24 mouse cellular contexts compared by ENCODE assay signal in genomic region chr9:114671946-114672345, GRCm38 (mm10). TPM values are rescaled to one million over a fixed set of nuclear protein-coding genes. Genes with fewer than 3 reads are reported as not detected.
A peak's percentile ranks its signal among the peaks of the same experiment; 100 is the strongest.
DNase-seq lines count a peak whose midpoint lies in the region; ATAC-seq and TF ChIP-seq lines count a peak whose summit lies in the region.
"Had no signal": no experiment of that assay in that cellular context is flagged by ENCODE, and none has a peak within 500 bp of the region (broad histone marks: within the 10 kb centered on the region; RNA-seq: fewer than 3 reads in every experiment).

No protein-coding gene starts in this region.

- H3K9me3 ChIP-seq in heart, embryonic 15.5 days (replicated peaks), result no peaks in the 10 kb centered on the region
- H3K9me3 ChIP-seq in CH12.LX (replicated peaks; ENCODE audit: low read length), result peaks cover 6% of the 10 kb centered on the region
- H3K9me3 ChIP-seq: hindbrain, embryonic 13.5 days; limb, embryonic 10.5 days; limb, embryonic 15.5 days; liver, embryonic 13.5 days; stomach, embryonic 15.5 days had no signal

- H3K27me3 ChIP-seq in heart, embryonic 15.5 days, result no peaks in the 10 kb centered on the region
- H3K27me3 ChIP-seq in CH12.LX (replicated peaks), result no peaks in the 10 kb centered on the region
- H3K27me3 ChIP-seq: hindbrain, embryonic 13.5 days; limb, embryonic 15.5 days; stomach, embryonic 15.5 days had no signal

- dilution Hi-C loops in CH12.LX (cut with MboI; ENCODE audit: extremely low pct_ligation_motif_present, extremely low pct_unique_long_range_greater_than_20kb, low sequenced_read_pairs), result no loop called here

- no peak for ATAC-seq in heart, embryonic 15.5 days (replicated peaks; ENCODE audit: insufficient number of reproducible peaks, insufficient read depth, low FRiP score, low read depth)
- ATAC-seq: inflammation-experienced regulatory T-cells, adult 6 months had no signal

- TF ChIP-seq CTCF in left cerebral cortex, adult 2 months (IDR thresholded peaks at IDR 0.05), result no peak
- TF ChIP-seq CTCF in CH12.LX (conservative IDR thresholded peaks at IDR 0.05 in 1 of 2, IDR thresholded peaks at IDR 0.05 in 1 of 2; ENCODE audit: low read depth in 2 of 2, low read length in 2 of 2), result no peak
- TF ChIP-seq CTCF in layer of hippocampus, adult 2 months (conservative IDR thresholded peaks at IDR 0.05), result no peak

- H3K27ac ChIP-seq in heart, embryonic 15.5 days, result peak overlapping the region; percentile 86; the same call in 1 of the 2 replicates
- H3K27ac ChIP-seq in left cerebral cortex, adult 2 months, result peak overlapping the region; percentile 90; the same call in 1 of the 2 replicates
- H3K27ac ChIP-seq in CH12.LX (ENCODE audit: insufficient read depth, low read depth), result no peak overlapping the region
- no peak overlapping the region for H3K27ac ChIP-seq in layer of hippocampus, adult 2 months
- H3K27ac ChIP-seq: limb, embryonic 10.5 days; limb, embryonic 15.5 days; liver, embryonic 13.5 days; stomach, embryonic 15.5 days had no signal

- H3K9ac ChIP-seq in heart, embryonic 15.5 days, result no peak overlapping the region
- H3K9ac ChIP-seq in CH12.LX (ENCODE audit: insufficient read depth, low read depth), result no peak overlapping the region
- H3K9ac ChIP-seq: liver, embryonic 13.5 days had no signal

- in situ Hi-C loops in CH12.LX (cut with MboI; ENCODE audit: low pct_ligation_motif_present, low pct_unique_long_range_greater_than_20kb, low sequenced_read_pairs), result no loop called here

- DNase-seq in heart, adult 8-10 months (ENCODE audit: low spot score), result no peak
- DNase-seq in left cerebral cortex, adult 2 months (ENCODE audit: extremely low spot score in 1 of 2, low spot score in 2 of 2), result no peak
- DNase-seq in left cerebral cortex, adult 8-10 months (ENCODE audit: low spot score in 2 of 2), result no peak
- DNase-seq in CH12.LX (ENCODE audit: extremely low read depth) (peak; percentile 21), ZHBTc4 (ENCODE audit: low read depth, low spot score) (peak; percentile 37)
- DNase-seq in layer of hippocampus, adult 2 months (ENCODE audit: low spot score in 2 of 2), result no peak
- DNase-seq: adrenal gland, postnatal 14 days; cerebellum, adult 18-20 months; gastrocnemius, postnatal 14 days; heart, postnatal 14 days; kidney, adult 18-20 months; kidney, postnatal 36 days; liver, embryonic 13.5 days; lung, adult 18-20 months; lung, postnatal 4 days; retina, postnatal 1 day; right cerebral cortex, postnatal 14 days had no signal

- H3K4me1 ChIP-seq in heart, embryonic 15.5 days (replicated peaks), result peaks cover 44% of the 10 kb centered on the region
- H3K4me1 ChIP-seq in CH12.LX (ENCODE audit: control insufficient read depth in 1 of 2, insufficient read depth in 2 of 2), result peaks cover 4 to 31% of the 10 kb centered on the region in 2 experiments; a peak in 2 of 4 replicates
- H3K4me1 ChIP-seq: liver, embryonic 13.5 days had no signal

- TF ChIP-seq EP300 in CH12.LX (IDR thresholded peaks at IDR 0.05; ENCODE audit: low read length), result no peak

- no peak for TF ChIP-seq POLR2A in CH12.LX (IDR thresholded peaks at IDR 0.05; ENCODE audit: low read depth, low read length)

- no peak overlapping the region for H3K4me2 ChIP-seq in heart, embryonic 15.5 days
- H3K4me2 ChIP-seq in CH12.LX (ENCODE audit: insufficient read depth, low read depth, poor library complexity, severe bottlenecking), result no peak overlapping the region

- 63% methylated on average over 1 of the region's 1 CpGs for WGBS in heart, embryonic 15.5 days

- intact Hi-C loops in left cerebral cortex, adult 2 months (cut with DNase I), result no loop called here

- H3K36me3 ChIP-seq in heart, embryonic 15.5 days, result no peaks in the 10 kb centered on the region
- no peaks in the 10 kb centered on the region for H3K36me3 ChIP-seq in CH12.LX (replicated peaks in 1 of 2; ENCODE audit: control insufficient read depth in 1 of 2, insufficient read depth in 1 of 2, low read length in 1 of 2)
- H3K36me3 ChIP-seq: hindbrain, embryonic 13.5 days; limb, embryonic 10.5 days; limb, embryonic 15.5 days; liver, embryonic 13.5 days; stomach, embryonic 15.5 days had no signal

- no peak overlapping the region for H3K4me3 ChIP-seq in heart, embryonic 15.5 days
- no peak overlapping the region for H3K4me3 ChIP-seq in left cerebral cortex, adult 2 months
- H3K4me3 ChIP-seq in CH12.LX (replicated peaks in 1 of 3; ENCODE audit: low read depth in 2 of 3, low read length in 2 of 3, poor library complexity in 1 of 3), result no peak overlapping the region
- no peak overlapping the region for H3K4me3 ChIP-seq in layer of hippocampus, adult 2 months
- H3K4me3 ChIP-seq: megakaryocyte, embryonic 14.5 days had no signal

- no peak for TF ChIP-seq RAD21 in CH12.LX (IDR thresholded peaks at IDR 0.05; ENCODE audit: low read depth, low read length)

- H3K79me2 ChIP-seq in CH12.LX (replicated peaks; ENCODE audit: control insufficient read depth, extremely low read depth, insufficient read depth, poor library complexity, severe bottlenecking), result no peaks in the 10 kb centered on the region

TF ChIP-seq in CH12.LX, 34 proteins besides CTCF, POLR2A, EP300 and RAD21:
- no peak for TF ChIP-seq UBTF (IDR thresholded peaks at IDR 0.05; ENCODE audit: low read depth, low read length)
- TF ChIP-seq NRF1 (IDR thresholded peaks at IDR 0.05; ENCODE audit: low read depth, low read length), result no peak
- no peak for TF ChIP-seq CHD2 (IDR thresholded peaks at IDR 0.05; ENCODE audit: low read length)
- TF ChIP-seq ZC3H11A (IDR thresholded peaks at IDR 0.05; ENCODE audit: low read depth, low read length), result no peak
- no peak for TF ChIP-seq JUND (conservative IDR thresholded peaks at IDR 0.05; ENCODE audit: low read depth, low read length)
- TF ChIP-seq MAZ (IDR thresholded peaks at IDR 0.05; ENCODE audit: low read depth, low read length), result no peak
- no peak for TF ChIP-seq TCF12 (IDR thresholded peaks at IDR 0.05; ENCODE audit: low read depth, low read length)
- no peak for TF ChIP-seq MYC (IDR thresholded peaks at IDR 0.05; ENCODE audit: low read depth, low read length)
- no peak for TF ChIP-seq POLR2AphosphoS2 (IDR thresholded peaks at IDR 0.05; ENCODE audit: low read depth, low read length)
- TF ChIP-seq KAT2A (IDR thresholded peaks at IDR 0.05; ENCODE audit: insufficient replicate concordance, low read length), result no peak
- TF ChIP-seq MEF2A (IDR thresholded peaks at IDR 0.05; ENCODE audit: borderline replicate concordance, low read depth, low read length), result no peak

RNA-seq across cellular contexts. Expression of gene Dync1li1, which starts 16.6 kb away (rescaled TPM):
- polyA plus RNA-seq in heart, embryonic 15.5 days (2015; fragmentation: Nextera tagmentation; extraction: Ambion mirVana), result 72.3 and 73.5 TPM in 2 replicates
- total RNA-seq in heart, adult 8-10 months (2022), result 10 to 100 TPM; 57.3 to 70.2 (median 66.2) TPM
- total RNA-seq in left cerebral cortex, adult 2 months (2021), result 10 to 100 TPM; 87.7 to 91.9 TPM
- 10 to 100 TPM; 84.6 to 87.5 (median 85.9) TPM for total RNA-seq in left cerebral cortex, adult 8-10 months (2022)
- 36.3 and 43.6 TPM in 2 replicates for total RNA-seq in CH12.LX (2012; rRNA removed)
- 57.0 and 63.5 TPM in 2 replicates for total RNA-seq in CH12.LX (2014; rRNA removed)
- 38.1 and 39.0 TPM in 2 replicates for polyA plus RNA-seq in CH12.LX (2012; ENCODE audit: insufficient read length, low read depth)
- total RNA-seq in layer of hippocampus, adult 2 months (2021), result 10 to 100 TPM; 96.5 to 97.1 TPM

RNA-seq across cellular contexts. Expression of gene Cnot10, which starts 32.0 kb away (rescaled TPM):
- 31.0 and 40.3 TPM in 2 replicates for polyA plus RNA-seq in heart, embryonic 15.5 days (2015; fragmentation: Nextera tagmentation; extraction: Ambion mirVana)
- 10 to 100 TPM; 21.2 to 22.9 (median 21.8) TPM for total RNA-seq in heart, adult 8-10 months (2022)
- 10 to 100 TPM; 47.7 to 49.1 TPM for total RNA-seq in left cerebral cortex, adult 2 months (2021)
- 10 to 100 TPM; 42.6 to 48.7 (median 45.0) TPM for total RNA-seq in left cerebral cortex, adult 8-10 months (2022)
- total RNA-seq in CH12.LX (2012; rRNA removed) (49.4 and 53.5 TPM in 2 replicates), CH12.LX (2014; rRNA removed) (67.8 and 75.3 TPM in 2 replicates)
- polyA plus RNA-seq in CH12.LX (2012; ENCODE audit: insufficient read length, low read depth), result 58.3 and 61.4 TPM in 2 replicates
- 10 to 100 TPM; 51.4 to 56.1 TPM for total RNA-seq in layer of hippocampus, adult 2 months (2021)

RNA-seq across cellular contexts. Expression of gene Cmtm6, which starts 59.0 kb away (rescaled TPM):
- polyA plus RNA-seq in heart, embryonic 15.5 days (2015; fragmentation: Nextera tagmentation; extraction: Ambion mirVana), result 39.3 and 47.0 TPM in 2 replicates
- 10 to 100 TPM; 16.1 to 23.8 (median 19.3) TPM for total RNA-seq in heart, adult 8-10 months (2022)
- 10 to 100 TPM; 19.8 to 22.4 TPM for total RNA-seq in left cerebral cortex, adult 2 months (2021)
- total RNA-seq in left cerebral cortex, adult 8-10 months (2022), result 10 to 100 TPM; 20.0 to 25.7 (median 22.9) TPM
- 30.1 and 31.9 TPM in 2 replicates for total RNA-seq in CH12.LX (2012; rRNA removed)
- 39.2 and 39.5 TPM in 2 replicates for total RNA-seq in CH12.LX (2014; rRNA removed)
- 38.0 and 38.5 TPM in 2 replicates for polyA plus RNA-seq in CH12.LX (2012; ENCODE audit: insufficient read length, low read depth)
- total RNA-seq in layer of hippocampus, adult 2 months (2021), result 10 to 100 TPM; 19.2 to 25.6 TPM

Comparison
In these comparisons a context has a peak if more than half of its experiments do, and no peak if none do; other contexts are left out.
1. H3K27ac ChIP-seq: peak in heart, embryonic 15.5 days (single experiment) and left cerebral cortex, adult 2 months (single experiment); none in CH12.LX (single experiment) and layer of hippocampus, adult 2 months (single experiment).
2. DNase-seq: peak in CH12.LX (single experiment) and ZHBTc4 (single experiment); none in heart, adult 8-10 months (single experiment), left cerebral cortex, adult 2 months (0 of 2), left cerebral cortex, adult 8-10 months (0 of 2) and layer of hippocampus, adult 2 months (0 of 2).